Mouse (Mus musculus) heart, postnatal 0 days (tissue): Measurements from ENCODE around the gene Ube2j2.

Experiments used
- CTCF ChIP-seq: IDR thresholded peaks from 2 replicates; pipeline ENCODE4 v1.5.1; 2016; ENCODE audit warnings: antibody characterized with exemption, control low read depth, low read depth
- EP300 ChIP-seq: IDR thresholded peaks from 2 replicates; pipeline ENCODE4 v1.6.1; 2016; ENCODE audit warnings: antibody characterized with exemption, low read depth

DNA sequence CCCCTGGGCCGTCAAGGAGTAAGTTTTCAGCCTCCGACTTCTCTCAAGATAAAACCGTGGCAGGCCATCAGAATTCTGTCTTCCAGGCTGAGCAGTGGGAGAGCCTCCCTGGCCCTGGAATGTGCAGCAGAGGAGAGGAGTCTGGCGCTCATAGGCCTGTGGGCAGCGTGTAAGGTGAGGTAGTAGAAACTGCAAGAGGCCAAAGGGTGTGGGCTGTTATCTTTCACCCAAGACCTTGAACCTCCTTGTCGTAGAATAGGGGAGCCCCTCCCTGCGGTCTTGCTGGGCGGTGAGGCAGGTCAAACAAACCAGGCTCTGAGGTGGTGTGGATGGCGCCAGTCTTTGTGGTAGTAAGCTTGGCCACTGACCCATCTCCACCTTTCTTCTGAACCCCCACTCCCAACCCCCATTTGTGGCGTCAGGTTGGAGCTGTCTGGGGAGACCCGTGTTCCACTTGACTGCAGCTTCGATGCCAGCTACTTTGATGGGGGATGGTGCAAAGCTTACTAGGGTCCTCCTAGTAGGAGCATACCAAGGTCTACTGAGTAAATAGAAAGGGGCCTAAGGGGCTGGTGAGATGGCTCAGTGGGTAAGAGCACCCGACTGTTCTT is 25.5 kb downstream of the Ube2j2 start:
- TF ChIP-seq CTCF = no peak
- TF ChIP-seq EP300 = no peak
